Mouse (Mus musculus): Measurements from ENCODE around the gene Ctdsp1.

Gene Ctdsp1

DNA sequence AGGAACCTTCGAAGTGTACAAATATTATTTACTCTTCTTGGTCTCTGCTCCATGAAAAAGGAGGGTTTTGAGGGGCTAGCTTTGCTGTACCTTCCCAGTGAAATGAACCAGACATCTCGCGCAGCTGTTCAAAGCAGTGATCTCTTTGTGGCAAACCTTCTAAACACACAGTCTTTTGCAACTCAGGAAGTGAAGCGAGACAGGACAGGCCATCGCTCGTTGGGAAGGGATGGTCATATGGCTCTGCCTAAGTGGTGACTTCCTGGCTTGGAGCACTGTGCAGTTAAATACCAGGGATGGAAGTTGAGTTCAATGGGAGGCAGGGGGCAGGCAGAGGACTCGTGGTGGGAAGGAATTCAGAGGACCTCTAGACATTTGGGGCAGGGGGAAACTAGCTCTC is 34.5 kb downstream of the Ctdsp1 start:
- in situ Hi-C loops (cut with MboI; ENCODE audit: low pct_unique_long_range_greater_than_20kb in 1 of 2, low sequenced_read_pairs in 2 of 2, unreplicated experiment in 1 of 2) = no loop called here

DNA sequence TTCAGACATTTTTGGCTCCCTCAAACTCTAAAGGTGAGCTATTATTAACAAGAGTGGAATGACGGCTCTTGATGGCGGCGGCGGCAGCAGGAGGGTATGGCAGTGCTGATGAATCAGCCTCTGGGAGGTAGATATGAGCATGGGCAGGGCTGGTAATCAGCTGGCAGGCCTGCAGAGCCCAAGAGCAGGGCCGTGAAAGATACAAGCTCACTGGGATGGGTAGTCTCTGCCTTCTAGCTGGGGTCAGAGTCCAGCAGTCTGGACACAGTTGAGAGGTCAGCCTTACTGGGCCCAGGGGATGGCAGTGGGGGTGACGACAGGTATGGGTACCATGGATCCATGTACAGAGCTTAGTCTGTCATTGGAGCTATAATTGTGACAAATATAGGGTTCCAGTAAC is 41.9 kb downstream of the Ctdsp1 start:
- in situ Hi-C loops (cut with MboI; ENCODE audit: low pct_unique_long_range_greater_than_20kb in 1 of 2, low sequenced_read_pairs in 2 of 2, unreplicated experiment in 1 of 2) = no loop called here

DNA sequence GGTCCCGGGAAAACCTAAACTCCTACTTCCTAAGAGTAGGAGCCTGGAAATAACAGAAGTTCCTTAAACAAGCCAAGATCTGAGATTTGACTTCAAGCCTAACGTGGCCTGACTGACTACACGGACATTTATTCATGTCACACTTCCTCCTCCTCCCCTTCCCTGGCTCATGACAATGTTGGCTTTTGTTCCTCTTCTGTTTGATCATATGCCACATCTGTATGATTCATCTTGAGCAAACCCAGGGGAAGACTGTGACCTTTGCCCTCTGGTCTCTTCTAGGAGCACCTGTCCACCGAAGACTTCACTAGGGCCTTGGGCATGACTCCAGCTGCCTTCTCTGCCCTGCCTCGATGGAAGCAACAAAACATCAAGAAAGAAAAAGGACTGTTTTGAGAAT is 43.3 kb downstream of the Ctdsp1 start:
- in situ Hi-C loops (cut with MboI; ENCODE audit: low pct_unique_long_range_greater_than_20kb in 1 of 2, low sequenced_read_pairs in 2 of 2, unreplicated experiment in 1 of 2) = no loop called here

DNA sequence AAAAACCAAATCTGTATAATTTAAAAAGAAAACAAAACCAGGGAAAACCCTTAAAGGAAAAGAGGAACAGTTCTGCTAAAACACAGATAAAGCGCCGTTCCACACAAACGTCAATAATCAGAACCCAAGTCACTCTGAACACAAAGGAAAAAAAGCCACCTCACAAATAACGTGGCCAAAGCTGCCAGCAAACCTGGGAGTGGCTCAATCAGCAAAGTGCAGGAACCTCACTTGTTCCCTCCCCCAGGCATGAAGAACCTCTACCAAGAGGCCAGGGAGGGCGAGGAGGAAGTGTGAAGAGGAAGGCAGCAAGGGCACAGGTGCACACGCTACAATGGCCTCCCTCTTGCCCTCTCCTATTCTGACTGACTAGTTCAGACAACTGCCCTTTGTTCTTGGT is 44.3 kb downstream of the Ctdsp1 start:
- in situ Hi-C loops (cut with MboI; ENCODE audit: low pct_unique_long_range_greater_than_20kb in 1 of 2, low sequenced_read_pairs in 2 of 2, unreplicated experiment in 1 of 2) = no loop called here

DNA sequence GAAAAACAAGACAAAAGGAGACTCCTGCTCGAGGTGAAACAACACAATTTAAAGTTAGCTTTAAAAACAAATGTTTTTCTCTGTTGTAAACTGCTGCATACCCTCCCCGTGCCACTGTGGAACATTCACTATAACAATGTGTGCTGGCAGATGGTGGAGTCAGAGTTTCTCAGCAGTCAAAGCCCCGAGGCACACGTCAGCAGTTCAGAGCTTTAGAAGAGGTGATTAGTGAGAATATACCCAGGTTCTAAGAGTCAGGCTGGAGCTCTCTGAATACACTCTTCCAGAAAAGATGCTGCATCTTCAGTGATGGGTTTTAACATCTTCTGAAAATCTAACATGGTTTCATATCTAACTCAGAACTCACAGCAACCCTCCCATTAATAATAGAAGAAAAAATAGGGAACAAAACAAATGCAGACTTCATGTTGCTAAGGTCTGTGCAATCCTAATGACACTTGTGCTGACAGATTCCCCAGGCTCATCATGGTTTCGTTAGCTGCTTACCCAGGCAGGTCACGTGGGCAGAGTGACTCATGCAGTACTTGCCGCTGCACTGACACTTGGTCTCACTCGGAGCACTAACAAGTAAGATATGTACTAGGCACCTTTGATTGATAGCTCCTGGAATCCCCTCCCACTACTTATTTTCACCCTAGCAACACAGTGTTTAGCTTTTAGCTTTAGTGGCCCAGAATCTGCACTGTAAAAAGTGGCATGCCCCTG is 46.6 kb downstream of the Ctdsp1 start:
- in situ Hi-C loops (cut with MboI; ENCODE audit: low pct_unique_long_range_greater_than_20kb in 1 of 2, low sequenced_read_pairs in 2 of 2, unreplicated experiment in 1 of 2) = no loop called here

DNA sequence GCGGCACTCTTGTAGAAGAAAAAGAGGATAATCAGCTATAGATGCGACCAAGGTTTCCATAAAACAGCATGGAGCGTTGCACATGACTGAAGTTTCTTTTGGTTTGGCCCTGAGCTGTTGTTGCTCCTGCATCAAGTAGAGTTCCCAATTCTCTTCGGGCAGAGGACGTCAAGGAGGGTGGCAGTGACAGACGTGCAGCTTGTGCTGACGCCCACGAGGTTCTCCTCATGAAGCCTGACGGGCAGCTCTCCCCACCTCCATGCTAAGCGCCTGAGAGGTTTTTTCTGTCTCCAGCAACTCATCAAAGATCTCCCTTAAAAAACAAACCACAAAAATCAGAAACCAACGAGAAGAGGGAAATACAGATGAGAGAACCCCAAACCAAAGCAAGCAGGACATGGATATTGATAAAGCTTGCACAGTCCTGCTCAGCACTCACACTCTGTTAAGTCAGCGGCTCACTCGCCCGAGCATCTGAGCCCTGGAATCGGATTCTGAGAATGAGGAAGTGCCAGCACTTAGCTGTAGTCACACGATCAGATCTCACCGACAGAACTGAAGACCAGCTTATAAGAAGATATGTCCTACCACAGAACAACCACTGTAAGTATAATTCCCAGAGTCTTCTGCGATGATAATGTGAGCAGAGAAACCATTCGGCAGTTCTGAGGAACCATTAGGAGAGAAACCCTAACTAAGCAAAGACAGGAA is 48.0 kb downstream of the Ctdsp1 start:
- in situ Hi-C loops (cut with MboI; ENCODE audit: low pct_unique_long_range_greater_than_20kb in 1 of 2, low sequenced_read_pairs in 2 of 2, unreplicated experiment in 1 of 2) = no loop called here

DNA sequence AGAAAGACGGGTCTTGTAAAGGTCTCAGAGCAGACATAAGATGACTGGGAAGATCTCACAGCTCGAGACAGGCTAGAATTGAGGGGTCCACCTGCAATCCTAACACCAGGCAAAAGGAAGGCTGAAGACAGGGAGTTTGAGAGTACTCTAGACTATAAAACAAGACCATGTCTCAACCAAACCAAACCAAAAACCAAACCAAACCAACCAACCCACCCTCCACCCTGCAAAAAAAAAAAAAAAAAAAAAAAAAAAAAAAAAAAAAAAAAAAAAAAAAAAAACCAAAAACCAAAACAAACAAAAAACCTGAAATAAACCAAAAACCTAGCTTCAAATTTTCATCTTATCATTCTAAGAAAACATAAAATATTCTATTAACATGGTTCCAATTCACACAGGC is 53.2 kb downstream of the Ctdsp1 start:
- in situ Hi-C loops (cut with MboI; ENCODE audit: low pct_unique_long_range_greater_than_20kb in 1 of 2, low sequenced_read_pairs in 2 of 2, unreplicated experiment in 1 of 2) = no loop called here

Data from mouse embryonic stem cell (cell line).